Mouse (Mus musculus): ENCODE results near the gene Psmg4.

GRCm38 (mm10) chr13:34156840-34157185 is 6.0 kb upstream of the Psmg4 start:
- TF ChIP-seq POLR2A (IDR thresholded peaks at IDR 0.05; ENCODE audit: insufficient read depth, low read length) (no peak), CTCF (IDR thresholded peaks at IDR 0.05; ENCODE audit: low read depth, low read length) (no peak), EP300 (IDR thresholded peaks at IDR 0.05; ENCODE audit: insufficient read depth, low read depth, low read length) (no peak)

Data from ES-Bruce4 (cell line).